Mouse (Mus musculus) kidney, adult 2 months (tissue): ENCODE data around the gene Cd28. TPM values are rescaled to one million over a fixed set of nuclear protein-coding genes. Genes with fewer than 3 reads are reported as not detected.

Experiments used
- DNase-seq: peaks from one replicate; pipeline ENCODE4 v3.0.0; 2021
- H3K27ac ChIP-seq: fragments of 200-500 bp; 2 replicates; pipeline ENCODE4 v1.5.1; 2012; ENCODE audit warnings: low read depth, low read length, control low read depth, inconsistent platforms; ENCODE audit not compliant: insufficient read depth
- H3K27me3 ChIP-seq: fragments of 200-500 bp; replicated peaks from 2 replicates; pipeline ENCODE4 v1.6.1; 2012; ENCODE audit warnings: mild to moderate bottlenecking, moderate library complexity, low read length, inconsistent platforms; ENCODE audit not compliant: control insufficient read depth, insufficient read depth
- H3K36me3 ChIP-seq: fragments of 200-500 bp; 2 replicates; pipeline ENCODE4 v1.6.1; 2012; ENCODE audit warnings: mild to moderate bottlenecking, moderate library complexity, low read length, inconsistent platforms; ENCODE audit not compliant: control insufficient read depth, insufficient read depth
- H3K4me1 ChIP-seq: fragments of 200-500 bp; 2 replicates; pipeline ENCODE4 v1.6.1; 2011; ENCODE audit warnings: low read length; ENCODE audit not compliant: control insufficient read depth, insufficient read depth
- H3K4me3 ChIP-seq: fragments of 200-500 bp; 2 replicates; pipeline ENCODE4 v1.5.1; 2011; ENCODE audit warnings: mild to moderate bottlenecking, low read depth, low read length, control low read depth; ENCODE audit not compliant: insufficient read depth
- CTCF ChIP-seq: fragments of 200-500 bp; conservative IDR thresholded peaks from 2 replicates; pipeline ENCODE4 v1.5.1; 2011; ENCODE audit warnings: low read depth, mild to moderate bottlenecking, control low read depth, low read length, moderate library complexity, mixed read lengths; ENCODE audit not compliant: insufficient read depth, insufficient read length
- POLR2A ChIP-seq: fragments of 200-500 bp; IDR thresholded peaks from one replicate; pipeline ENCODE4 v1.6.1; 2011; ENCODE audit warnings: low read depth, low read length, control low read depth
- WGBS: fragments of 180-500 bp; shearing (Covaris S2); methylation state at CpG from one replicate; pipeline ENCODE4 v1.1.7; 2018; 5-methylcytosine and 5-hydroxymethylcytosine counted together
- polyA plus RNA-seq: library from polyadenylated mRNA; depleted of rRNA; stranded (reverse); fragments of >200 nt; gene quantifications from 2 replicates; pipeline ENCODE4 v1.2.3, GENCODE M21; 2012

Cd28 gene
- polyA plus RNA-seq, 1 experiment: 0.55 TPM

GRCm38 (mm10) chr1:60758226-60758625 is 41.6 kb downstream of the Cd28 start:
- WGBS: 90% methylated on average over 1 of the region's 1 CpGs
- no peak for TF ChIP-seq CTCF
- no peak for TF ChIP-seq POLR2A
- H3K4me1 ChIP-seq: no peaks in the 10 kb centered on the region
- DNase-seq: no peak
- H3K36me3 ChIP-seq: no peaks in the 10 kb centered on the region
- H3K27ac ChIP-seq: no peak overlapping the region
- H3K27me3 ChIP-seq: no peaks in the 10 kb centered on the region
- H3K4me3 ChIP-seq: no peak overlapping the region

- WGBS: 58% methylated on average over 7 of the region's 7 CpGs
- no peak for DNase-seq
- Histone ChIP-seq H3K4me1 (no peaks in the 10 kb centered on the region), H3K27me3 (no peaks in the 10 kb centered on the region), H3K27ac (no peak overlapping the region), H3K4me3 (no peak overlapping the region), H3K36me3 (no peaks in the 10 kb centered on the region)
- TF ChIP-seq POLR2A (no peak), CTCF (no peak)
Measured at GRCm38 (mm10) chr1:60759563-60760335, 43.1 kb downstream of the Cd28 start.

GRCm38 (mm10) chr1:60760475-60760874 is 43.9 kb downstream of the Cd28 start:
- Histone ChIP-seq H3K36me3 (no peaks in the 10 kb centered on the region), H3K27ac (no peak overlapping the region), H3K4me1 (no peaks in the 10 kb centered on the region), H3K4me3 (no peak overlapping the region), H3K27me3 (no peaks in the 10 kb centered on the region)
- WGBS: 90% methylated on average over 3 of the region's 3 CpGs
- TF ChIP-seq CTCF (no peak), POLR2A (no peak)
- no peak for DNase-seq

GRCm38 (mm10) chr1:60761528-60762171 is 45.0 kb downstream of the Cd28 start:
- WGBS: 98% methylated on average over 3 of the region's 3 CpGs
- H3K27ac ChIP-seq: no peak overlapping the region
- H3K4me3 ChIP-seq: no peak overlapping the region
- no peaks in the 10 kb centered on the region for H3K36me3 ChIP-seq
- H3K27me3 ChIP-seq: no peaks in the 10 kb centered on the region
- no peaks in the 10 kb centered on the region for H3K4me1 ChIP-seq
- no peak for DNase-seq
- TF ChIP-seq POLR2A (no peak), CTCF (no peak)

GRCm38 (mm10) chr1:60762451-60762850 is 45.9 kb downstream of the Cd28 start:
- Histone ChIP-seq H3K4me3 (no peak overlapping the region), H3K4me1 (no peaks in the 10 kb centered on the region), H3K27me3 (no peaks in the 10 kb centered on the region), H3K36me3 (no peaks in the 10 kb centered on the region), H3K27ac (no peak overlapping the region)
- DNase-seq: no peak
- 100% methylated on average over 1 of the region's 1 CpGs for whole genome bisulfite sequencing
- no peak for TF ChIP-seq POLR2A
- TF ChIP-seq CTCF: no peak

- DNase-seq: no peak
- H3K27me3 ChIP-seq: no peaks in the 10 kb centered on the region
- TF ChIP-seq CTCF (no peak), POLR2A (no peak)
- H3K4me1 ChIP-seq: no peaks in the 10 kb centered on the region
- no peak overlapping the region for H3K27ac ChIP-seq
- H3K4me3 ChIP-seq: no peak overlapping the region
- 94% methylated on average over 20 of the region's 20 CpGs for WGBS
- no peaks in the 10 kb centered on the region for H3K36me3 ChIP-seq
Measured at GRCm38 (mm10) chr1:60762916-60763315, 46.3 kb downstream of the Cd28 start.

- DNase-seq: no peak
- Histone ChIP-seq H3K27me3 (no peaks in the 10 kb centered on the region), H3K27ac (no peak overlapping the region), H3K4me3 (no peak overlapping the region), H3K4me1 (no peaks in the 10 kb centered on the region), H3K36me3 (no peaks in the 10 kb centered on the region)
- no peak for TF ChIP-seq POLR2A
- TF ChIP-seq CTCF: no peak
- 92% methylated on average over 7 of the region's 7 CpGs for WGBS
Measured at GRCm38 (mm10) chr1:60771771-60772170, 55.2 kb downstream of the Cd28 start.
